Mouse (Mus musculus) liver, adult 2 months (tissue): ENCODE measurements at regions not wholly inside any gene's neighbourhood (a gene's known extent, or its start where the extent isn't known, plus 50 kb on each side); places are given as distances from the start of the nearest gene placed in this dataset.

Experiments used
- DNase-seq: peaks from one replicate; pipeline ENCODE4 v3.0.0-alpha.2; 2011; ENCODE audit warnings: low read depth, low spot score; ENCODE audit errors: extremely low read depth
- H3K27ac ChIP-seq: fragments of 200-500 bp; replicated peaks from 2 replicates; pipeline ENCODE4 v1.5.1; 2012; ENCODE audit warnings: low read depth, mild to moderate bottlenecking, control low read depth, inconsistent platforms, low read length; ENCODE audit not compliant: insufficient read depth
- H3K27me3 ChIP-seq: fragments of 200-500 bp; 2 replicates; pipeline ENCODE4 v1.6.1; 2012; ENCODE audit warnings: mild to moderate bottlenecking, moderate library complexity, low read length, inconsistent platforms; ENCODE audit not compliant: control insufficient read depth, insufficient read depth
- H3K36me3 ChIP-seq: fragments of 200-500 bp; 2 replicates; pipeline ENCODE4 v1.6.1; 2012; ENCODE audit warnings: low read length, inconsistent platforms; ENCODE audit not compliant: control insufficient read depth, insufficient read depth
- H3K4me1 ChIP-seq: fragments of 200-500 bp; 2 replicates; pipeline ENCODE4 v1.6.1; 2011; ENCODE audit warnings: low read length; ENCODE audit not compliant: control insufficient read depth, insufficient read depth
- H3K4me3 ChIP-seq: fragments of 200-500 bp; 2 replicates; pipeline ENCODE4 v1.5.1; 2011; ENCODE audit warnings: low read depth, mild to moderate bottlenecking, control low read depth, low read length, moderate library complexity; ENCODE audit not compliant: insufficient read depth
- H3K79me2 ChIP-seq: fragments of 200-500 bp; 2 replicates; pipeline ENCODE4 v1.6.1; 2012; ENCODE audit warnings: inconsistent platforms, mild to moderate bottlenecking, low read length, moderate library complexity; ENCODE audit not compliant: control insufficient read depth, insufficient read depth
- H3K9ac ChIP-seq: fragments of 200-500 bp; 2 replicates; pipeline ENCODE4 v1.6.1; 2012; ENCODE audit warnings: low read depth, mild to moderate bottlenecking, control low read depth, inconsistent platforms, low read length
- CTCF ChIP-seq: fragments of 200-500 bp; IDR thresholded peaks from 2 replicates; pipeline ENCODE4 v1.5.1; 2011; ENCODE audit warnings: low read depth, low read length, control low read depth
- POLR2A ChIP-seq: fragments of 200-500 bp; IDR thresholded peaks from 2 replicates; pipeline ENCODE4 v1.6.1; 2011; ENCODE audit warnings: low read length, control low read depth; ENCODE audit not compliant: insufficient read depth; ENCODE audit errors: extremely low read depth
- WGBS: fragments of 180-500 bp; shearing (Covaris S2); methylation state at CpG from one replicate; pipeline ENCODE4 v1.1.7; 2018; 5-methylcytosine and 5-hydroxymethylcytosine counted together

DNA sequence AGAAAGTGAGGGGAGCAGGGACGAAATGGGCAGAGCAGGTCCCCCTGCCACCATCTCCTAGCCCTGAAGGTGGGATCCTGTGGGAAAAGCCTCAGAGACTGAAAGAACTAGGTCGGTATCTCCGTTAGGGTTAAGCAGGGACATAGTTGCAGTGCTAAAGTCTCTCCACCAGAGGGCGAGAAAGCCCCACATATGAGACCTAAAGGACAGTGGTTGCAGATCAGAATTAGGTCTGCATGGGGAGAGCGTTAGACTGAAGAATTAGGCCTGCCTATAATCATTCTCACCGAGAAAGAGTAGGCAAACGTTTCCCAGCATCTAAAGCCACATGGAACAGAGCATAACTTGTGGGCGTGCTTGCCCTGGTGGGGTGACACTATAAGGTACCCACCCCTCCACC, 97.0 kb upstream of the Podxl start:
- peak; percentile 25 for DNase-seq
- Histone ChIP-seq H3K27ac (no peak overlapping the region), H3K4me1 (no peaks in the 10 kb centered on the region), H3K4me3 (no peak overlapping the region), H3K9ac (no peak overlapping the region), H3K36me3 (no peaks in the 10 kb centered on the region), H3K79me2 (no peaks in the 10 kb centered on the region), H3K27me3 (0 out of 2 replicates have a peak, but pooled peaks cover 3% of the 10 kb centered on the region)
- TF ChIP-seq POLR2A (no peak), CTCF (peak; percentile 59)
- 11% methylated on average over 8 of the region's 8 CpGs for WGBS

DNA sequence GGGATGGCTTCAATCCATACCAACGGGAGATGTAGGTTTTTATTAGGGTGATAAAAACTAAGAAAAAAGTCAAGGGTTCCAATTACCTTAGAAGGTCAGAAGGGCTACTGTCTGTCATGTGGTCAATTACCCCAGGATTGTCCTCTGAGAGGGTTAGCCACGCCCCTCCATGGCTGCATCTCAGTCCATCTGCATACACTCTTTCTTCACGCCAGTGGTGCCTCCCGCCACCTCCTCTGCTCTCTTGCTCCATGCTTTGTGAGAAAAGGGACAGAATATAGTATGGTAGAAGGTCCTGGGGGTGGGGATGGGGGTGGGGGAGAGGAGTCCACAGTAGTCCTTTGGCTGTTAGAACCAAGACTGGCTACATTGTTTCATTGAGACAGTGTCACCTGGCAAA, 96.1 kb upstream of the Podxl start:
- Histone ChIP-seq H3K36me3 (no peaks in the 10 kb centered on the region), H3K79me2 (no peaks in the 10 kb centered on the region), H3K9ac (no peak overlapping the region), H3K27me3 (0 out of 2 replicates have a peak, but pooled peaks cover 3% of the 10 kb centered on the region), H3K4me1 (no peaks in the 10 kb centered on the region), H3K4me3 (no peak overlapping the region), H3K27ac (no peak overlapping the region)
- 60% methylated on average over 4 of the region's 4 CpGs for WGBS
- no peak for DNase-seq
- TF ChIP-seq POLR2A (no peak), CTCF (no peak)

DNA sequence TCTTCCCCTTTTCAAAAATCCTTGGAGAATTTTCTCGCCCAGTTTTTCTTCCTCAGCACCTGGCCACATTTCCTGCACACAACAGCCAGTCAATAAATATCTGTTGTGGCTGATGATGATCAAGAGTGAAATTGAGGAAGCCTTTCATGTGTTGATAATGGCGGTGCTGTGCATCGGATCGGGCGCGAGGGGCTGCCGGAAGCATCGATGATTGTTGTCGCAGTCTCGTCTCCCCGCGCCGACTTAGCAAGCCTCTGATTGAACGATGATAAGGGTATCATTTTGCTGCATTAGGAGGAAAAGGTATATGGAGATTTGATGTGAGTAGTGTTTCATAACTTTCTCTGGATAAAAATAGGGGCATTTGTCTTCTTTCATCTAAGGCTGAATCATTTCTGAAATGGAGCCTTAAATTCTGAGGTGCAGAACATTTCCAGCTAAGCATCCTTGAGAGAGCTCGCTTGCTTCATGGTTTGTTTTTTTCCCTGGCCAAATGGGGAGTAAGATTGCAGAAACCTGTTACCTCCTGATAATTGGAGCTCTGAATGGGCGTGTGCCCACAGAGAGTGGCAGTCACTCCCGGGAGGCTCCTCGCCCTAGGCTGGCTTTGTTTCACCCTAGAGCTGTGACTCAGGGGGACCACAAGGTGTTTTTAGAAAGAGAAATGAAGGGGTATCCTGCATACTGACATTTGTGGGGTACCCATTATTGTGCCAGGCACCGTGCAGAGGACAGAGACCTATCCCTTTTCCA, 94.8 kb upstream of the Podxl start:
- H3K27ac ChIP-seq, result no peak overlapping the region
- 80% methylated on average over 19 of the region's 19 CpGs for WGBS

DNA sequence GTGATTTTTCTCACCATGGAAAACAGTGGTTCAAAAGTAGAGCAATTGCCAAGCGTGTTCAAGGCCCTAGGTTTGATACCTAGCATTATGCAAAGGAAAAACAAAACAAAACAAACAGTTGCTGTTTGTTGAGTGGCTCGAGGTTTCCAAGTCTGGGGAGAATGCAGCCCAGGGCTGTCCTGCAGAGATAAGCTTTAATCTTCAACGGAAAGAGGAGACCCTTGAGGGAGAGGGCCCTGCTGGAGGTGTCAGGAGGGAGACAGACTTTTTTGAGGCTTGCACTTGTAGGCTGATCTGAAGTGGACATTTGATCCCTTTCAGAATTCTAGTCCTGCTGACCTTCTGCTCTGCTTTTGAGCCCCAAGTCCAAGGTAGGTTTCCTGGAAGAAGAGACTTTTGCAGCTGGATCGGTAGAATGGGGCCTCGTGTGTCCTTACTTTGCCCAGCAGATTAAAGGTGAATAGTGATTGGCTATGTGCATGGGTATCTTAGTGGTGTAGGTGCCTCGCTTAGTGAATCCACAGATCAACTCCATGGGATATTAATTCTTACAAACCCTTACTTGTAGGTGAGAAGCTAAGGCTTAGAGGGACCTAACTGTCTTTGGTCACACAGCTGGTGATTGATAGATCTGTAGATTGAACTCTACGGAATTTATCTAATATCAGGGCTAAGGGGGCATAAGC, 87.2 kb upstream of the Podxl start:
- Histone ChIP-seq H3K4me1 (no peaks in the 10 kb centered on the region), H3K9ac (no peak overlapping the region), H3K79me2 (no peaks in the 10 kb centered on the region), H3K36me3 (no peaks in the 10 kb centered on the region), H3K4me3 (no peak overlapping the region), H3K27ac (no peak overlapping the region), H3K27me3 (peaks cover 3% of the 10 kb centered on the region; the same call in 1 of the 2 replicates)
- DNase-seq, result no peak
- TF ChIP-seq POLR2A (no peak), CTCF (no peak)
- 55% methylated on average over 7 of the region's 7 CpGs for WGBS

More for the DNA sequence above, 94.8 kb upstream of the Podxl start:
- H3K4me1 ChIP-seq, result no peaks in the 10 kb centered on the region
- 0 out of 2 replicates have a peak, but pooled peaks cover 3% of the 10 kb centered on the region for H3K27me3 ChIP-seq
- no peak overlapping the region for H3K4me3 ChIP-seq
- no peak overlapping the region for H3K9ac ChIP-seq
- H3K79me2 ChIP-seq, result no peaks in the 10 kb centered on the region
- TF ChIP-seq POLR2A (no peak), CTCF (no peak)
- no peak for DNase-seq
- no peaks in the 10 kb centered on the region for H3K36me3 ChIP-seq

DNA sequence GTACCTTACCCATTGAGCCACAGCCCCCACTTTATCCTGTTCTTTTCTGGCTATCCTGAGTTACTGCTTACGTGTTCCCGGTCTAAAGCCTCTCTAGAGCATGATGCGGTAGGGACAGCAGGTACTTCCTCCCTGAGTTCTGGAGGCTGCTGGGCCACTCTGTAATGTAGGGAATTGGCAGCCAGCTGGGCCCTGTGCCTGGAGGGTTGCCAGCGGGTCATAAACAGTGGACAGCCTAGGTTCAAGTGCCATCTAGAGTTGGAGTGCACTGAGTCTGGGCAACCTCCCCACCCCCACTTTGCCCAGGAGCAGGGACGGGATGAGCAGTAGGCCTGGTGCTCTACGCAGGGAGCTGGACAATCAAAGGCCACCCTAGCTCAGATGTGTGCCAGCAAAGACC, 81.5 kb upstream of the Podxl start:
- H3K4me1 ChIP-seq, result no peaks in the 10 kb centered on the region

DNA sequence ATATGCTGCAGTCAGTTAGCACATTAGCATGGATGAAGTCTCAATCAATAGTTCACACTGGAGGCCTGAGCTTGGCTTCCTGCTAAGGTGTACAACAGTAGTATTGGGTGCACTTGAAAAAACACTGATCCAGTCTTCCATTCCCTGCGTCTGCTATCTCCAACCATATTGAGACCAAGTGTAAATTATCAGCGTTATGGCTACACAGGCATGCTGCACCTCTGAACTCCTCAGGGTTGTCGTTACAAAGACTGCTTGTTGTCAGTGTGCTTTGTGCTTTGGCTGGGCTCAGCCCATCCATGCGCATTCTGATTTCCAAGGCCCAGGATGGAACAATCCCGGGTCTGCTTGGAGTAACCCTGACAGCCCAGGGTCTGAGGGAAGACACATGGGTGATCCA, 80.7 kb upstream of the Podxl start:
- Histone ChIP-seq H3K27me3 (no peaks in the 10 kb centered on the region), H3K4me1 (no peaks in the 10 kb centered on the region), H3K27ac (no peak overlapping the region), H3K9ac (no peak overlapping the region), H3K4me3 (no peak overlapping the region), H3K36me3 (no peaks in the 10 kb centered on the region), H3K79me2 (no peaks in the 10 kb centered on the region)
- DNase-seq, result no peak
- 94% methylated on average over 5 of the region's 5 CpGs for WGBS
- TF ChIP-seq CTCF, result no peak
- no peak for TF ChIP-seq POLR2A

More for the DNA sequence above, 81.5 kb upstream of the Podxl start:
- no peak overlapping the region for H3K4me3 ChIP-seq
- no peaks in the 10 kb centered on the region for H3K36me3 ChIP-seq
- no peaks in the 10 kb centered on the region for H3K79me2 ChIP-seq
- no peak overlapping the region for H3K27ac ChIP-seq
- 84% methylated on average over 6 of the region's 6 CpGs for WGBS
- no peaks in the 10 kb centered on the region for H3K27me3 ChIP-seq
- H3K9ac ChIP-seq, result no peak overlapping the region
- no peak for TF ChIP-seq POLR2A
- no peak for DNase-seq
